Mouse (Mus musculus) testis, adult 2 months (tissue): ENCODE data around the gene Dcaf17. TPM values are rescaled to one million over a fixed set of nuclear protein-coding genes. Genes with fewer than 3 reads are reported as not detected.

Experiments used
- H3K27ac ChIP-seq: fragments of 200-500 bp; 2 replicates; pipeline ENCODE4 v1.5.1; 2012; ENCODE audit warnings: low read depth, low read length; ENCODE audit not compliant: control insufficient read depth, insufficient read depth
- H3K27me3 ChIP-seq: fragments of 200-500 bp; 2 replicates; pipeline ENCODE4 v1.6.1; 2012; ENCODE audit warnings: mild to moderate bottlenecking, low read length, moderate library complexity; ENCODE audit not compliant: control insufficient read depth, insufficient read depth
- H3K36me3 ChIP-seq: fragments of 200-500 bp; 2 replicates; pipeline ENCODE4 v1.6.1; 2012; ENCODE audit warnings: mild to moderate bottlenecking, low read length; ENCODE audit not compliant: control insufficient read depth, insufficient read depth
- H3K4me1 ChIP-seq: fragments of 200-500 bp; 2 replicates; pipeline ENCODE4 v1.6.1; 2012; ENCODE audit warnings: low read length; ENCODE audit not compliant: control insufficient read depth, insufficient read depth
- H3K4me3 ChIP-seq: fragments of 200-500 bp; 2 replicates; pipeline ENCODE4 v1.5.1; 2012; ENCODE audit warnings: low read depth, mild to moderate bottlenecking, low read length, moderate library complexity, mixed read lengths; ENCODE audit not compliant: control insufficient read depth
- CTCF ChIP-seq: fragments of 200-500 bp; IDR thresholded peaks from 2 replicates; pipeline ENCODE4 v1.5.1; 2012; ENCODE audit warnings: low read depth, mild to moderate bottlenecking, inconsistent platforms, low read length, moderate library complexity; ENCODE audit not compliant: control insufficient read depth, insufficient read depth, insufficient replicate concordance
- POLR2A ChIP-seq: fragments of 200-500 bp; IDR thresholded peaks from 2 replicates; pipeline ENCODE4 v1.6.1; 2012; ENCODE audit warnings: low read depth, mild to moderate bottlenecking, inconsistent platforms, low read length, moderate library complexity; ENCODE audit not compliant: control insufficient read depth
- polyA plus RNA-seq: library from polyadenylated mRNA; depleted of rRNA; stranded (reverse); fragments of >200 nt; gene quantifications from 2 replicates; pipeline ENCODE4 v1.2.3, GENCODE M21; 2012

Gene Dcaf17
- polyA plus RNA-seq, 1 experiment, result 11.7 TPM

DNA sequence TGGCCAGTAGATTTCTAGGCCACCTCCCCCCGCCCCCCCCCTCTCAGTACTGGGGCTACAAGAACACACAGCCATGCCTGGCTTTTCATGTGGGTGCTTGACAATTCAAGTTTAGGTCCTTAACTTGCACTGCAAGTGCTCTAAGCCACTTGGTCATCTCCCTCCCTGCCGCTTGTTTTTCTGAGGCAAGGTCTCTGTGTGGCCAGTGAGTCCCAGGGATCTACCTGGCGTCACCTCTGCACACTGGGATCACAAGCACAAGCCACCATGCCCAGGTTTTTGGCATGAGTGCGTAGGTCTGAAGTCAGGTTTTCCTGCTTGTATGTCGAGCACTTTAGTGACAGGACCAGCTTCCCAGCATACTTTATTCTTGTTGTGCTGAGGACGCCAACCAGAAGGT is 31.1 kb upstream of the Dcaf17 start:
- no peaks in the 10 kb centered on the region for H3K27me3 ChIP-seq
- no peak overlapping the region for H3K27ac ChIP-seq
- TF ChIP-seq CTCF, result no peak
- no peak for TF ChIP-seq POLR2A
- H3K36me3 ChIP-seq, result no peaks in the 10 kb centered on the region
- H3K4me3 ChIP-seq, result no peak overlapping the region
- H3K4me1 ChIP-seq, result no peaks in the 10 kb centered on the region

DNA sequence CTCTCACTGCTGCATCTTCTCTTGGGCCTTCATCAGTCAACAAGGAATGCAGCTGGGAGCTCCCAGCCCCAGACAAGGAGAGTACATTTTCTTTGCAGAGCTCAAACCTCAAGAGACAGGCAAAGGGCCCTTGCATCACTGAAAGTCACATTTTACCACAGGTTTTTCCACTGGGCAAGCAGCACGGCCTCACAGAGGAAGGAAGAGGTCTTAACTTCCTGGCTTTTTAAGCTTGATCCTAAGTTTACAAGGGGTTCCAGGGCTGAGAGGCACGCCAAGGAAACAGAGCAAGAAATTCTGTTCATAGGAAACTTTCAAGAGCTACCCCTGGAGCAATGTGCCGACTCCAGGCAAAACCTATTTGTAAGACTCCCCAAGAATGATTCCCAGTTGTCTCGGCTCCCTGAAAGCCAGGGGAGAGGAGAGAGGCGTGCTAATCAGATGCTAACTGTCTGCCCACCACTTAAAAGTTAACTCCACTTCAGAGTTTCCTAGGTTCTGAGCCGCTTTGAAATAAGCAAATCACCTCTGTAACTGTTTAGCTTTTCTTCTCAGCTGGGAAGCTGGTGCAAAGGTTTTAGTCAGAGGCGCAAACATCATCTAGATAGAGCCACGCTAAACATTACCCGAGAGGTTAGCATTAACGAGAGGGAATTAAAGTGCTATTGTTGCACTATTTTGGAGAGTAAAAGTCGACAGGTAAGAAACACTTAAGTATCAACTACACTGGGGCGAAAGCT is 29.4 kb upstream of the Dcaf17 start:
- TF ChIP-seq POLR2A (no peak), CTCF (no peak)
- H3K27ac ChIP-seq, result no peak overlapping the region

DNA sequence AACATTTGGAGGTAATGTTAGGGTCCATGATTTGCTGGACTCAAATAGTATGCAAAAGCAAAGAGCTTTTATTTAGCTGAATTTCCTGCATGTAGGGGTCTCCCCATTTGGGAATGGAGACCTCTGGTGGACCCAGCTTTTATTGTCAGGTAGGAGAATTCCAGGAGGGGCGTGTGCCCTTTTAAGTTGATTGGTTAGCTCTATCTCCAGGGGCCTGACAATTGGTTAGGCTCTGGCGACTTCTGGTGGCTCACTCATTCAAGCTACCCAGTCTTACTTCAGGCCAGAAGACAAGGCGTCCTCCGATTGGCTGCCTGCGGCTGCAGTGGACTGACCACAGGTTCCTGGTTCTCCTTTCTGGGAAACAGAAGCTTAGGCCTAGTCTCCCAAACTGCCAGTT is 28.3 kb upstream of the Dcaf17 start:
- no peaks in the 10 kb centered on the region for H3K4me1 ChIP-seq
- no peaks in the 10 kb centered on the region for H3K27me3 ChIP-seq
- TF ChIP-seq POLR2A, result no peak
- no peak for TF ChIP-seq CTCF
- no peaks in the 10 kb centered on the region for H3K36me3 ChIP-seq
- no peak overlapping the region for H3K4me3 ChIP-seq
- no peak overlapping the region for H3K27ac ChIP-seq

More for the DNA sequence above, 29.4 kb upstream of the Dcaf17 start:
- Histone ChIP-seq H3K4me3 (no peak overlapping the region), H3K4me1 (no peaks in the 10 kb centered on the region), H3K27me3 (no peaks in the 10 kb centered on the region), H3K36me3 (no peaks in the 10 kb centered on the region)

DNA sequence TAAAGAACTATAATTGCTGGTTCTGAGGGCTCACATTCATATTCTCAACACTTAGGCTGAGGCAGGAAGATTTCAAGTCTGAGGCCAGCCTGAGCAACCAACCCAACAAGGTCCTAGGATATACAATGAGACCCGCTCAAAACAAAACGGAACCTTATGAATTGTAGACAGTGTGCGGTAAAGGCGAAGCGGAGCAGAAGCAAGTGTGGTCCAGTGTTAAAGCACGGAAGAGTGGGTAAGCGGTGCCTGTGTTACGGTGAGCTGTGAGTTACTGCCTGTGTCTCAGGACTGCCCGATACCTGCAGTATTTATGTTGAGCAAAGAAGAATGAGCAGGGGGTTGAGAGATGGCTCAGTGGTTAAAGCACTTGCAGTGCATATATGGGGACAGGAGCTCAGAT is 27.5 kb upstream of the Dcaf17 start:
- H3K4me1 ChIP-seq, result no peaks in the 10 kb centered on the region
- H3K36me3 ChIP-seq, result no peaks in the 10 kb centered on the region
- no peak for TF ChIP-seq CTCF
- no peak for TF ChIP-seq POLR2A
- H3K27me3 ChIP-seq, result no peaks in the 10 kb centered on the region
- H3K4me3 ChIP-seq, result no peak overlapping the region
- H3K27ac ChIP-seq, result no peak overlapping the region

DNA sequence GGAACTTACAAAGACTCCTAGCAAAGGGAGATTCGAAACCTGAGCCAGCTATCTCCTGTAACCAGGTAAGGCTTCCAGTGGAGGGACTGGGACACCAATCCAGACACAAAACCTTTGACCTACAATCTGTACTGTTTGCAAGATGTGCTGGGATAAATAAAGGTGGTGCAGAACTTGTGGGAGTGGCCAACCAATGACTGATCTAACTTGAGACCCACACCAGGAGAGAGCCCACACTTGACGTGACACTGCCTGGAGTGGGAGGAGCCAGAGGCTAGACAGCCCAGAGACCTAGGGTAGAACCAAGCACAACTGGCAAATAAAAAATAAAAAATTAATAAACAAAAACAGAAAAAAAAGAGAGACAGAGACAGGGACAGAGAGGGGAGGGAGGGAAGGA is 24.5 kb upstream of the Dcaf17 start:
- Histone ChIP-seq H3K27ac (no peak overlapping the region), H3K36me3 (no peaks in the 10 kb centered on the region), H3K27me3 (no peaks in the 10 kb centered on the region), H3K4me3 (no peak overlapping the region), H3K4me1 (no peaks in the 10 kb centered on the region; the same call in 1 of the 2 replicates)
- TF ChIP-seq CTCF (no peak), POLR2A (no peak)

DNA sequence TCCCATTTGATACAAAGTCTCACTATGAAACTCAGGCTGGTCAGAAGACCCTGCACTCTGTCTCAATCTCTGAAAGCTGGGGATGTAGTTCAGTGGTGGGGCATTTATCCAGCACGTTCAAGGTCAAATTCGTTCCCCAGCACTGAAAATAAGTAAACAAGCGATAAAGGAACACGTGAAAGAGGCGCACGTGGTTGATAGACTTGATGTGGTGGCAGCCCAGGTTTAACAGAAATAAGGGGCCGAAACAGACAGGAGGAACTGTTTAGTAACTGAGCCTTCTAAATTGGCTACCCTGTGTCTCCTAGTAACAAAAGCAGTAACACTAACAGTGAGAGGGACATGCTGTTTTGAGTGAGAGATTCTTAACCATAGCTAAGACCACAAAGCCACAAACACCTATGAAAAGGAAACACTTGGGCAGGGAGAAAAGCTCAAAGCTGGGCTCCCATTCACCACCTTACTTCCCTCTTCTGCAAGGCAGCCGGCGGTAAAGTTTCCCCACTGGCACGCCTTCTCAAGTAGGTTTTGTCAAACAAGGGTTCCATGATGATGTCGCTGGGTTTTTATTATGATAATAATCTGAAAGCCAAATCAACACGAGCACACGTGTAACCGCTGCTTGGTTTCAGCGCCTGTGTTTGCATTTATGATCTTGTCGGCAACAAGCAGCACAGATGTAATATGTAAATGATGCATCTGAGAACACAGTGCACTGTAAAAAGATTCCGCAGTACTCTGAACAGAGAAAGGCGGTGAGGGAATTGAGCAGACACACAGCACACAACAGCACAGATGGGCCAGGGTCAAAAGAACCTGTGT is 22.9 kb upstream of the Dcaf17 start:
- H3K4me3 ChIP-seq, result no peak overlapping the region
- no peak overlapping the region for H3K27ac ChIP-seq
- no peaks in the 10 kb centered on the region for H3K27me3 ChIP-seq
- H3K4me1 ChIP-seq, result no peaks in the 10 kb centered on the region; the same call in 1 of the 2 replicates
- TF ChIP-seq CTCF (no peak), POLR2A (no peak)
- no peaks in the 10 kb centered on the region for H3K36me3 ChIP-seq

DNA sequence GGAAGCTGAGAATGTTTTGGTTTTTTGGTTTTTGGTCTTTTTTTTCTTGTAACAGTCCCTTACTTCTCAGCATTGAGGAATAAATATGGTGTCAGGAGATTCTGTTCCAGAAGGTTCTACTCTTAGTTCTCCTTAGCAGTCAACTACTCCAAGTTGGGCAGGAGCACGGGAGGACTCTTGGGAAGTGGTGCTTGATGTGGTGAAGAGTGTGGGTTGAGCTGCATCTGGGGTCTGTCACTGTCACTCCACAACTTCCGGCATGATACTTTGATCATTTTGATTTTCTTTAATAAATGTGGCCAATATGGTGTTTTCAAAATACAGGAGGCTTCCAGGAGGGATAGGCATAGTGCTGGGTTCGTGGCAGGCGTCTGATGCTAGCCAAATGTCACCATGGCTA is 22.1 kb upstream of the Dcaf17 start:
- H3K4me1 ChIP-seq, result no peaks in the 10 kb centered on the region; the same call in 1 of the 2 replicates
- no peaks in the 10 kb centered on the region for H3K27me3 ChIP-seq
- H3K4me3 ChIP-seq, result no peak overlapping the region
- no peak overlapping the region for H3K27ac ChIP-seq
- H3K36me3 ChIP-seq, result no peaks in the 10 kb centered on the region
- TF ChIP-seq POLR2A, result no peak
